Mouse (Mus musculus) lung, embryonic 15.5 days (tissue): ENCODE results near the gene Zfand2a. TPM values are rescaled to one million over a fixed set of nuclear protein-coding genes. Genes with fewer than 3 reads are reported as not detected.

ENCODE experiments used
- ATAC-seq: fragments of 200-750 bp; cut with Nextera tagmentation; 2 replicates; pipeline ENCODE4 v1.8.0; 2017; ENCODE audit warnings: moderate number of reproducible peaks, borderline replicate concordance; ENCODE audit not compliant: low FRiP score, low TSS enrichment; ENCODE audit errors: extremely low read depth
- H3K27ac ChIP-seq: fragments of 300-500 bp; sonication (generic); 2 replicates; pipeline ENCODE4 v1.5.1; 2015; ENCODE audit warnings: moderate library complexity, mild to moderate bottlenecking, inconsistent platforms
- H3K27me3 ChIP-seq: fragments of 300-500 bp; sonication (generic); 2 replicates; pipeline ENCODE4 v1.6.1; 2015; ENCODE audit warnings: inconsistent platforms
- H3K36me3 ChIP-seq: fragments of 300-500 bp; sonication (generic); 2 replicates; pipeline ENCODE4 v1.6.1; 2015; ENCODE audit warnings: inconsistent platforms
- H3K4me1 ChIP-seq: fragments of 300-500 bp; sonication (generic); 2 replicates; pipeline ENCODE4 v1.6.1; 2015; ENCODE audit warnings: inconsistent platforms
- H3K4me2 ChIP-seq: fragments of 300-500 bp; sonication (generic); 2 replicates; pipeline ENCODE4 v1.6.1; 2015; ENCODE audit warnings: inconsistent platforms, mild to moderate bottlenecking, moderate library complexity
- H3K4me3 ChIP-seq: fragments of 300-500 bp; sonication (generic); 2 replicates; pipeline ENCODE4 v1.5.1; 2015; ENCODE audit warnings: mild to moderate bottlenecking, inconsistent platforms
- H3K9ac ChIP-seq: fragments of 300-500 bp; sonication (generic); 2 replicates; pipeline ENCODE4 v1.6.1; 2015; ENCODE audit warnings: inconsistent platforms
- H3K9me3 ChIP-seq: fragments of 300-500 bp; sonication (generic); 2 replicates; pipeline ENCODE4 v1.6.1; 2016; ENCODE audit warnings: inconsistent platforms
- WGBS: fragments of 180-500 bp; shearing (Covaris S2); methylation state at CpG from one replicate; pipeline ENCODE4 v1.1.7; 2015; 5-methylcytosine and 5-hydroxymethylcytosine counted together
- polyA plus RNA-seq: library from polyadenylated mRNA; unstranded; fragments of >200 nt; fragmentation: Nextera tagmentation; extraction: Ambion mirVana; gene quantifications from 2 replicates; pipeline ENCODE4 v1.2.1, GENCODE M21; 2015

Gene Zfand2a
- polyA plus RNA-seq, 1 experiment from 2014 or later = 9.5 TPM

- no peak for ATAC-seq
These were observed 42.7 kb downstream of the Zfand2a start for GRCm38 (mm10) chr5:139441726-139442018.

DNA sequence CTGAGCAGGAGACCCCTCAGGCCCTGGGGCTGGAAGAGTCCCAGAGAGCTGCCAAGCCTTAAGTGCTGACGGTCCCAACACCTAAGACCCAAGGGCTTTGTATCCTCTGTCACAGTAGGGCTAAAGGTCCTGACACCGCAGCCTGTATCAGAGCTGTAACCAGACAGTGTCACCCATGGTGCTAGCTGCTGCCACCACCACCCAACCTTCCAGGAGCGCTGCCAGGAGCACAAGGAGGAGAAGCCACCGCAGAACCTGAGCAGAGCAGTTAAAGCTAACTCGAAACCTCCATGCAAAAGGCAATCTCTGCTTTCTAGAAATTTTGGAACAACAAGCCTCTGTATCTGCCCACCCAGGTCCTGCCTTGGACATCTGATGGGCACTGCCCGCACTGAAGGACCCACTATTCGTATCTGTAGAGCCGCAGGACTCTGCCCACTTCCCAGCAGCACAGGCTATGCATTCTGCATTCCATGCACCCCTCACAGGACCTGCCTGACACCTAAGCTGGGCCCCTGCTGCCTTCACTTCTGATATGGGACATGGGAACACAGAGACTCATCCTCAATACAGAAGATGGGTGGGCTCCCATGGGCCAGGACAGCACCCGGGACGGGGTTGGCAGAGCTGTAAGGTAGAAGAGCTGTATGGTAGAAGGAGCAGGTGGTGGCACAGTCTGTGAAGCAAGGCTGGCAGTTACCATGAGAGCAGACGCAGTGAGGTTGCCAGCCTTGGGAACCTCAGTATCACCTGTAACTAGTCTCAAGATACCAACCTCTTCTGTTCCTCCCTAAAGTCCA lies 43.2 kb downstream of the Zfand2a start:
- WGBS = 91% methylated on average over 11 of the region's 11 CpGs
- Histone ChIP-seq H3K27me3 (no peaks in the 10 kb centered on the region), H3K27ac (no peak overlapping the region), H3K4me1 (peaks cover 21% of the 10 kb centered on the region), H3K4me3 (no peak overlapping the region), H3K9ac (no peak overlapping the region), H3K9me3 (no peaks in the 10 kb centered on the region), H3K36me3 (no peaks in the 10 kb centered on the region), H3K4me2 (no peak overlapping the region)
- no peak for ATAC-seq

More at GRCm38 (mm10) chr5:139441726-139442018, 42.7 kb downstream of the Zfand2a start:
- H3K4me3 ChIP-seq = no peak overlapping the region
- no peaks in the 10 kb centered on the region for H3K27me3 ChIP-seq
- no peak overlapping the region for H3K27ac ChIP-seq
- no peaks in the 10 kb centered on the region for H3K36me3 ChIP-seq
- H3K4me2 ChIP-seq = no peak overlapping the region
- no peak overlapping the region for H3K9ac ChIP-seq
- 79% methylated on average over 2 of the region's 2 CpGs for WGBS
- H3K4me1 ChIP-seq = peaks cover 23% of the 10 kb centered on the region
- H3K9me3 ChIP-seq = no peaks in the 10 kb centered on the region

DNA sequence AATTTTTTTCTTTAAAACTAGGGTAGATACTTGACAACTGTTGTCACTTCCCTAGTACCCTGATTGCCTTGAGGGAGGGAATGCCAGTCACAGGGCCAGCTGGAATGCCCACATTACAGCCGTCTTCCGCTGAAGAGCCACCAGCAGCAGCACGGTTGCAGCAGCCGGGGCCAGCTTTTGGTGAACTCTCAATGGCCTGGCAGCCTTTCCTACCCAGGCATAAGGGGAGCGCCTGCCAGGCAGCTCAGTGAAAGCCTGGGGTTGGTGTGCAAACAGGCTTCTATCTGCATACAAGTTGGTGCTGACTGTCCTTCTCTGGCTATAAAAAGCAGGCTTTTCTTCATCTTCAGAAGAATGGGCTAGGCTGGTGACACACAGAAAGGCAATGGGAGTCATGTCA lies 43.9 kb downstream of the Zfand2a start:
- WGBS = 80% methylated on average over 5 of the region's 5 CpGs
- H3K4me2 ChIP-seq = no peak overlapping the region
- H3K27me3 ChIP-seq = no peaks in the 10 kb centered on the region
- no peak overlapping the region for H3K27ac ChIP-seq
- H3K9ac ChIP-seq = no peak overlapping the region
- H3K36me3 ChIP-seq = no peaks in the 10 kb centered on the region
- no peak overlapping the region for H3K4me3 ChIP-seq
- H3K4me1 ChIP-seq = peaks cover 15% of the 10 kb centered on the region
- no peaks in the 10 kb centered on the region for H3K9me3 ChIP-seq
- no peak for ATAC-seq

DNA sequence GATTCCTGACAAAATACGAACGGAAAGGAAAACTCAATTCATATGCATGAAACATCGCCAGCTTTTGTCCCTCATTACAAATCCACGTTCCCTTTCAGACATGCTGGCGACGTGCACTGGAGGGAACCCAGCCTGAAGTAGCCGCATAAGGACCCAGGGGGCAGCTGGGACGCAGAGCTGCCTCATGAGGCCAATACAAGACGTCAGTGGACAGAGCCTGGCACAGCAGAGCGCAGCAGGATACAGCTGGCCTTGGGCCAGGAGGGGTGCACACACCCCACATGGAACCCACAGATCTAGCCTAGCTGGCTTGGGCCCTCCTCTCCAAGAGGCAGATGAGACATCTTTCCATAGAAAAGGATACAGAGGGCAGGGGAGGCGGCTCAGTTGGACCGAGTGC lies 45.9 kb downstream of the Zfand2a start:
- Histone ChIP-seq H3K27me3 (no peaks in the 10 kb centered on the region), H3K4me3 (no peak overlapping the region), H3K27ac (no peak overlapping the region), H3K9ac (no peak overlapping the region), H3K4me2 (no peak overlapping the region), H3K36me3 (no peaks in the 10 kb centered on the region), H3K9me3 (no peaks in the 10 kb centered on the region), H3K4me1 (peaks cover 22% of the 10 kb centered on the region)
- ATAC-seq = no peak
- WGBS = 79% methylated on average over 12 of the region's 12 CpGs

DNA sequence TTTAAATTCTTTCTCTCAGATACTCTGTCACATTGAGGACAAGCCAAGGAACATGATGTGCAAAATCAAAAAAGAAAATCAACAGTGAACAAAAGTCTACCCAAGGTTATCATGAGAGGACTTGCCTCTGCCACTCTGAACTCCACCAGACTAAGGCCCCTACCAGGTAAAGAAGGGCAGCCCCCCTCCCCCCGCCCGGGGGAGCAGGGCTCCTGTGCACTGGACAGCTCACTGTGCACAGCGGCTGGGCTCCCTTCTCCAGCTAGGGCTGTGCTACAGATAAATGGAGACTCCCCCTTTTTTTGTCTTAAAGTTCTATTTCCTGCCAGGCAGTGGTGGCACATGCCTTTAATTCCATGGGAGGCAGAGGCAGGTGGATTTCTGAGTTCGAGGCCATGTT lies 46.6 kb downstream of the Zfand2a start:
- 90% methylated on average over 4 of the region's 4 CpGs for WGBS
- Histone ChIP-seq H3K27me3 (no peaks in the 10 kb centered on the region), H3K4me3 (no peak overlapping the region), H3K9ac (no peak overlapping the region), H3K9me3 (no peaks in the 10 kb centered on the region), H3K4me2 (no peak overlapping the region), H3K36me3 (no peaks in the 10 kb centered on the region), H3K4me1 (peaks cover 16% of the 10 kb centered on the region), H3K27ac (no peak overlapping the region)
- no peak for ATAC-seq

GRCm38 (mm10) chr5:139434940-139435339 lies 49.4 kb downstream of the Zfand2a start:
- H3K4me2 ChIP-seq = no peak overlapping the region
- H3K4me1 ChIP-seq = peaks cover 12% of the 10 kb centered on the region
- H3K9me3 ChIP-seq = no peaks in the 10 kb centered on the region
- 37% methylated on average over 8 of the region's 8 CpGs for WGBS
- H3K27me3 ChIP-seq = no peaks in the 10 kb centered on the region
- no peak overlapping the region for H3K9ac ChIP-seq
- no peak overlapping the region for H3K4me3 ChIP-seq
- ATAC-seq = no peak
- H3K36me3 ChIP-seq = no peaks in the 10 kb centered on the region
- no peak overlapping the region for H3K27ac ChIP-seq

GRCm38 (mm10) chr5:139433842-139434568 lies 50.3 kb downstream of the Zfand2a start:
- no peak for ATAC-seq
- 78% methylated on average over 9 of the region's 9 CpGs for WGBS
- no peaks in the 10 kb centered on the region for H3K36me3 ChIP-seq
- no peak overlapping the region for H3K27ac ChIP-seq
- no peaks in the 10 kb centered on the region for H3K9me3 ChIP-seq
- H3K4me3 ChIP-seq = no peak overlapping the region
- no peaks in the 10 kb centered on the region for H3K27me3 ChIP-seq
- peaks cover 21% of the 10 kb centered on the region for H3K4me1 ChIP-seq
- H3K4me2 ChIP-seq = no peak overlapping the region
- H3K9ac ChIP-seq = no peak overlapping the region

GRCm38 (mm10) chr5:139432747-139433508 lies 51.4 kb downstream of the Zfand2a start:
- Histone ChIP-seq H3K27me3 (no peaks in the 10 kb centered on the region), H3K4me1 (peaks cover 31% of the 10 kb centered on the region), H3K9ac (no peak overlapping the region), H3K36me3 (no peaks in the 10 kb centered on the region), H3K27ac (no peak overlapping the region), H3K4me3 (no peak overlapping the region), H3K4me2 (no peak overlapping the region), H3K9me3 (no peaks in the 10 kb centered on the region)
- WGBS = 71% methylated on average over 7 of the region's 7 CpGs
- ATAC-seq = no peak

DNA sequence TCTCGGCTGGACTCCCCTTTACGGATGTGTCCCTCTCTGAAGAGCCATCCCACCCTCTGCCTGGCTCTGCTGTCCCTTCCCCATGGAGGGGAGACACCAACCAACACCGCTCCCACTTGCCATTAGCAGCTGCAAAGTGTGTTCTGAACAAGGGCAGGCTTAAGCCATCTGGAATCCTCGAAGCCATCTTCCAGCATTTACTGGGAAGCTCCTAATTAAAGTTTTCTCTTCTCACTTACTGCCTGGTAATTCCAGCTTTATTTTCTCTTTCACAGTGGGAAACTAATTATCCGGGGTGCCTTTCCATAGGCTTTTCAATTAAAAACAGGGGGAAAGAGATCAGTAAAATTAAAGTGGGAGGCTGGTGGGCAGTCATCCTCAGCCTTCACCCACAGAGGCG lies 52.0 kb downstream of the Zfand2a start:
- no peak overlapping the region for H3K4me3 ChIP-seq
- H3K4me2 ChIP-seq = no peak overlapping the region
- H3K4me1 ChIP-seq = peaks cover 33% of the 10 kb centered on the region
- H3K27me3 ChIP-seq = no peaks in the 10 kb centered on the region
- no peaks in the 10 kb centered on the region for H3K9me3 ChIP-seq
- no peak for ATAC-seq
- no peaks in the 10 kb centered on the region for H3K36me3 ChIP-seq
- H3K9ac ChIP-seq = no peak overlapping the region
- no peak overlapping the region for H3K27ac ChIP-seq
- WGBS = 83% methylated on average over 6 of the region's 6 CpGs

- Histone ChIP-seq H3K4me2 (no peak overlapping the region), H3K9me3 (no peaks in the 10 kb centered on the region), H3K9ac (no peak overlapping the region), H3K36me3 (no peaks in the 10 kb centered on the region), H3K27ac (no peak overlapping the region), H3K4me3 (no peak overlapping the region), H3K27me3 (no peaks in the 10 kb centered on the region), H3K4me1 (peaks cover 28% of the 10 kb centered on the region)
- no peak for ATAC-seq
- WGBS = 28% methylated on average over 12 of the region's 12 CpGs
These were observed 54.5 kb downstream of the Zfand2a start for GRCm38 (mm10) chr5:139429818-139430341.

GRCm38 (mm10) chr5:139427989-139428388 lies 56.4 kb downstream of the Zfand2a start:
- Histone ChIP-seq H3K9me3 (no peaks in the 10 kb centered on the region), H3K27ac (peak overlapping the region; percentile 27; the same call in 1 of the 2 replicates), H3K4me2 (no peak overlapping the region), H3K4me1 (peaks cover 38% of the 10 kb centered on the region), H3K9ac (no peak overlapping the region), H3K27me3 (no peaks in the 10 kb centered on the region), H3K4me3 (no peak overlapping the region), H3K36me3 (no peaks in the 10 kb centered on the region)
- WGBS = 41% methylated on average over 9 of the region's 9 CpGs
- peak; percentile 36; the same call in 1 of the 2 replicates for ATAC-seq

GRCm38 (mm10) chr5:139427001-139427400 lies 57.3 kb downstream of the Zfand2a start:
- Histone ChIP-seq H3K4me3 (no peak overlapping the region), H3K36me3 (no peaks in the 10 kb centered on the region), H3K9ac (no peak overlapping the region), H3K27ac (no peak overlapping the region), H3K4me2 (no peak overlapping the region), H3K4me1 (peaks cover 48% of the 10 kb centered on the region), H3K9me3 (no peaks in the 10 kb centered on the region), H3K27me3 (no peaks in the 10 kb centered on the region)
- no peak for ATAC-seq
- 86% methylated on average over 9 of the region's 9 CpGs for WGBS
